Comparison of ENCODE assay signal across 10 mouse cellular contexts in the genomic region with DNA sequence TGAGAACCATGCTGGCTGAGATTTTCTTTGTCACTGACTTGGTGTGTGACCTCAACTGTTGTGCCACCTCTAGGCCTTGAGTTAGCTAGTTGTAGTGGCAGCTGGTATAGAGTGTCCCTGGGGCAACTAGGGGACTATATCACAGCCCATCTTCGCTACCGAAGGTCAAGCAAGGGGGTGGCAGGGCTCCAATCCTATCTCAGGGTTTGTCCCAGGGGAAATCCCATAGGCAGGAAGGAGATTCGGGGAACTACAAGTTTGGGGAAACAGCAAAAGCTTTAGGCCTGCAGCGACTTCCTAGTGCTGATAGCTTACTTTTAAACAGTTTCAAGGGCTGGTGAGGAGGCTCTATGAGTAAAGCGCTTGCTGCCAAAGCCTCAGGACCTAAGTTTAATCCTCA. TPM values are rescaled to one million over a fixed set of nuclear protein-coding genes. Genes with fewer than 3 reads are reported as not detected.
DNase-seq lines count a peak whose midpoint lies in the region; ATAC-seq and TF ChIP-seq lines count a peak whose summit lies in the region.
"Had no signal": no experiment of that assay in that cellular context is flagged by ENCODE, and none has a peak within 500 bp of the region (broad histone marks: within the 10 kb centered on the region; RNA-seq: fewer than 3 reads in every experiment).

No protein-coding gene starts in this region.

- no peak for TF ChIP-seq POLR2A in spleen, adult 2 months (IDR thresholded peaks at IDR 0.05; ENCODE audit: low read depth, low read length)

- no peaks in the 10 kb centered on the region for H3K9me3 ChIP-seq in forebrain, embryonic 10.5 days
- no peaks in the 10 kb centered on the region for H3K9me3 ChIP-seq in forebrain, embryonic 15.5 days
- H3K9me3 ChIP-seq in limb, embryonic 13.5 days, result no peaks in the 10 kb centered on the region
- H3K9me3 ChIP-seq in stomach, postnatal 0 days (ENCODE audit: control insufficient read depth, low read length), result no peaks in the 10 kb centered on the region

- H3K9ac ChIP-seq in forebrain, embryonic 15.5 days (replicated peaks), result no peak overlapping the region
- no peak overlapping the region for H3K9ac ChIP-seq in limb, embryonic 13.5 days
- no peak overlapping the region for H3K9ac ChIP-seq in stomach, postnatal 0 days (ENCODE audit: low read length)

- H3K27ac ChIP-seq in forebrain, embryonic 10.5 days, result peak overlapping the region; percentile 81; the same call in 1 of the 2 replicates
- no peak overlapping the region for H3K27ac ChIP-seq in forebrain, embryonic 15.5 days (replicated peaks)
- 0 out of 2 replicates have a peak overlapping the region, but pooled peaks have one; percentile 9 for H3K27ac ChIP-seq in spleen, adult 2 months (ENCODE audit: insufficient read depth, low read length)
- no peak overlapping the region for H3K27ac ChIP-seq in limb, embryonic 13.5 days
- no peak overlapping the region for H3K27ac ChIP-seq in stomach, postnatal 0 days (replicated peaks)

- no peak for TF ChIP-seq CTCF in spleen, adult 2 months (IDR thresholded peaks at IDR 0.05; ENCODE audit: extremely low read depth, insufficient read depth, insufficient read length, insufficient replicate concordance)
- no peak for TF ChIP-seq CTCF in stomach, postnatal 0 days (IDR thresholded peaks at IDR 0.05; ENCODE audit: low read depth)

- peaks cover 79% of the 10 kb centered on the region for H3K4me1 ChIP-seq in forebrain, embryonic 10.5 days
- peaks cover 43% of the 10 kb centered on the region for H3K4me1 ChIP-seq in forebrain, embryonic 15.5 days
- H3K4me1 ChIP-seq in spleen, adult 2 months (ENCODE audit: control insufficient read depth, insufficient read depth, insufficient read length), result peaks cover 33% of the 10 kb centered on the region
- peaks cover 37% of the 10 kb centered on the region for H3K4me1 ChIP-seq in limb, embryonic 13.5 days
- no peaks in the 10 kb centered on the region; the same call in 1 of the 2 replicates for H3K4me1 ChIP-seq in stomach, postnatal 0 days (replicated peaks; ENCODE audit: control insufficient read depth, insufficient read depth)

- peaks cover 48% of the 10 kb centered on the region for H3K27me3 ChIP-seq in forebrain, embryonic 10.5 days (ENCODE audit: poor library complexity, severe bottlenecking)
- H3K27me3 ChIP-seq in forebrain, embryonic 15.5 days, result no peaks in the 10 kb centered on the region
- H3K27me3 ChIP-seq in spleen, adult 2 months (ENCODE audit: control insufficient read depth, insufficient read depth, low read length), result no peaks in the 10 kb centered on the region
- peaks cover 24% of the 10 kb centered on the region for H3K27me3 ChIP-seq in limb, embryonic 13.5 days
- no peaks in the 10 kb centered on the region for H3K27me3 ChIP-seq in stomach, postnatal 0 days (ENCODE audit: control insufficient read depth, insufficient read depth, low read length)

- no peaks in the 10 kb centered on the region for H3K36me3 ChIP-seq in forebrain, embryonic 10.5 days (replicated peaks)
- no peaks in the 10 kb centered on the region for H3K36me3 ChIP-seq in forebrain, embryonic 15.5 days
- no peaks in the 10 kb centered on the region for H3K36me3 ChIP-seq in spleen, adult 2 months (ENCODE audit: control insufficient read depth, insufficient read depth, low read length)
- H3K36me3 ChIP-seq in limb, embryonic 13.5 days, result no peaks in the 10 kb centered on the region
- H3K36me3 ChIP-seq in stomach, postnatal 0 days (ENCODE audit: control insufficient read depth, insufficient read depth, low read length), result no peaks in the 10 kb centered on the region

- WGBS in forebrain, embryonic 10.5 days, result 72% methylated on average over 5 of the region's 5 CpGs
- 71% methylated on average over 5 of the region's 5 CpGs for WGBS in forebrain, embryonic 15.5 days
- WGBS in spleen, adult 2 months, result 60% methylated on average over 5 of the region's 5 CpGs
- 82% methylated on average over 5 of the region's 5 CpGs for WGBS in limb, embryonic 13.5 days
- 79% methylated on average over 5 of the region's 5 CpGs for WGBS in stomach, postnatal 0 days

- DNase-seq in forebrain, embryonic 10.5 days (ENCODE audit: extremely low spot score, low spot score), result no peak
- DNase-seq in spleen, adult 2 months (ENCODE audit: low read depth in 1 of 2, low spot score in 2 of 2), result no peak
- DNase-seq in spleen, postnatal 10 days (ENCODE audit: low spot score in 2 of 2), result no peak
- DNase-seq in stomach, postnatal 0 days (ENCODE audit: low spot score), result no peak
- DNase-seq in thymus, postnatal 0 days (ENCODE audit: low spot score), result no peak
- DNase-seq: B cell, adult 2 months had no signal

- no peak overlapping the region for H3K4me2 ChIP-seq in forebrain, embryonic 15.5 days (replicated peaks)
- H3K4me2 ChIP-seq in limb, embryonic 13.5 days (replicated peaks), result peak overlapping the region; percentile 98; the same call in 1 of the 2 replicates
- peak overlapping the region; percentile 12; the same call in 1 of the 2 replicates for H3K4me2 ChIP-seq in stomach, postnatal 0 days (replicated peaks; ENCODE audit: low read depth)

- ATAC-seq in forebrain, embryonic 15.5 days (replicated peaks), result no peak
- ATAC-seq in limb, embryonic 13.5 days (ENCODE audit: low FRiP score, low read depth), result no peak
- ATAC-seq in stomach, postnatal 0 days (ENCODE audit: low FRiP score, low TSS enrichment), result no peak
- no peak for ATAC-seq in erythroid progenitor cell, adult 5-6 weeks (replicated peaks; ENCODE audit: low FRiP score, poor library complexity, severe bottlenecking)

- peak overlapping the region; percentile 55 for H3K4me3 ChIP-seq in forebrain, embryonic 10.5 days
- no peak overlapping the region for H3K4me3 ChIP-seq in forebrain, embryonic 15.5 days
- H3K4me3 ChIP-seq in spleen, adult 2 months (ENCODE audit: extremely low read depth, insufficient read depth, insufficient read length), result peak overlapping the region; percentile 43
- no peak overlapping the region for H3K4me3 ChIP-seq in limb, embryonic 13.5 days
- H3K4me3 ChIP-seq in stomach, postnatal 0 days (ENCODE audit: low read depth, low read length), result no peak overlapping the region
- H3K4me3 ChIP-seq: erythroblast, embryonic 14.5 days had no signal

- TF ChIP-seq EP300 in stomach, postnatal 0 days (optimal IDR thresholded peaks at IDR 0.05), result no peak

RNA-seq across cellular contexts. Expression of a gene that starts 1.4 kb away (rescaled TPM):
- polyA plus RNA-seq in forebrain, embryonic 10.5 days (2016; fragmentation: Nextera tagmentation; extraction: Ambion mirVana), result 12.1 and 15.2 TPM in 2 replicates
- polyA plus RNA-seq in forebrain, embryonic 15.5 days (2015; fragmentation: Nextera tagmentation; extraction: Ambion mirVana), result 9.9 and 10.2 TPM in 2 replicates
- 19.4 and 23.5 TPM in 2 replicates for polyA plus RNA-seq in spleen, adult 2 months (2012; rRNA removed)
- polyA plus RNA-seq in limb, embryonic 13.5 days (2015; fragmentation: Nextera tagmentation; extraction: Ambion mirVana), result 10.6 and 10.7 TPM in 2 replicates
- polyA plus RNA-seq in stomach, postnatal 0 days (2015; fragmentation: Nextera tagmentation; extraction: Ambion mirVana), result 4.1 and 5.6 TPM in 2 replicates
- total RNA-seq in erythroid progenitor cell, adult 5-6 weeks (2015; ENCODE audit: low replicate concordance), result 28.1 and 28.8 TPM in 2 replicates
- total RNA-seq in erythroid progenitor cell, adult 5-6 weeks (2017; ENCODE audit: low replicate concordance), result 6.9 and 11.4 TPM in 2 replicates
- polyA plus RNA-seq in thymus, postnatal 0 days (2015; fragmentation: Nextera tagmentation; extraction: Ambion mirVana), result 6.6 and 7.1 TPM in 2 replicates

RNA-seq across cellular contexts. Expression of a gene that starts 21.9 kb away (rescaled TPM):
- polyA plus RNA-seq in forebrain, embryonic 10.5 days (2016; fragmentation: Nextera tagmentation; extraction: Ambion mirVana), result 5.4 and 6.7 TPM in 2 replicates
- 7.2 and 8.1 TPM in 2 replicates for polyA plus RNA-seq in forebrain, embryonic 15.5 days (2015; fragmentation: Nextera tagmentation; extraction: Ambion mirVana)
- 2.5 and 2.6 TPM in 2 replicates for polyA plus RNA-seq in spleen, adult 2 months (2012; rRNA removed)
- 18.8 and 22.8 TPM in 2 replicates for polyA plus RNA-seq in limb, embryonic 13.5 days (2015; fragmentation: Nextera tagmentation; extraction: Ambion mirVana)
- 31.6 and 37.0 TPM in 2 replicates for polyA plus RNA-seq in stomach, postnatal 0 days (2015; fragmentation: Nextera tagmentation; extraction: Ambion mirVana)
- total RNA-seq in erythroid progenitor cell, adult 5-6 weeks (2015; ENCODE audit: low replicate concordance), result not detected in 2 replicates
- total RNA-seq in erythroid progenitor cell, adult 5-6 weeks (2017; ENCODE audit: low replicate concordance), result 2.8 TPM in 1 of 2 replicates, not detected in the other
- 10.3 and 10.5 TPM in 2 replicates for polyA plus RNA-seq in thymus, postnatal 0 days (2015; fragmentation: Nextera tagmentation; extraction: Ambion mirVana)

RNA-seq across cellular contexts. Expression of a gene that starts 43.5 kb away (rescaled TPM):
- 299 and 311 TPM in 2 replicates for polyA plus RNA-seq in forebrain, embryonic 10.5 days (2016; fragmentation: Nextera tagmentation; extraction: Ambion mirVana)
- 218 and 222 TPM in 2 replicates for polyA plus RNA-seq in forebrain, embryonic 15.5 days (2015; fragmentation: Nextera tagmentation; extraction: Ambion mirVana)
- polyA plus RNA-seq in spleen, adult 2 months (2012; rRNA removed), result 5.9 and 7.2 TPM in 2 replicates
- 222 and 228 TPM in 2 replicates for polyA plus RNA-seq in limb, embryonic 13.5 days (2015; fragmentation: Nextera tagmentation; extraction: Ambion mirVana)
- polyA plus RNA-seq in stomach, postnatal 0 days (2015; fragmentation: Nextera tagmentation; extraction: Ambion mirVana), result 52.4 and 54.4 TPM in 2 replicates
- 20.2 and 29.8 TPM in 2 replicates for total RNA-seq in erythroid progenitor cell, adult 5-6 weeks (2015; ENCODE audit: low replicate concordance)
- 5.5 and 6.3 TPM in 2 replicates for total RNA-seq in erythroid progenitor cell, adult 5-6 weeks (2017; ENCODE audit: low replicate concordance)
- polyA plus RNA-seq in thymus, postnatal 0 days (2015; fragmentation: Nextera tagmentation; extraction: Ambion mirVana), result 160 and 169 TPM in 2 replicates

RNA-seq across cellular contexts. Expression of a gene that starts 44.4 kb away (rescaled TPM):
- 0.05 TPM in 2 replicates for polyA plus RNA-seq in forebrain, embryonic 10.5 days (2016; fragmentation: Nextera tagmentation; extraction: Ambion mirVana)
- 0.36 and 1.4 TPM in 2 replicates for polyA plus RNA-seq in forebrain, embryonic 15.5 days (2015; fragmentation: Nextera tagmentation; extraction: Ambion mirVana)
- polyA plus RNA-seq in spleen, adult 2 months (2012; rRNA removed), result 0.01 TPM in 2 replicates
- 0.08 and 0.09 TPM in 2 replicates for polyA plus RNA-seq in limb, embryonic 13.5 days (2015; fragmentation: Nextera tagmentation; extraction: Ambion mirVana)
- polyA plus RNA-seq in stomach, postnatal 0 days (2015; fragmentation: Nextera tagmentation; extraction: Ambion mirVana), result 0.05 and 0.08 TPM in 2 replicates
- total RNA-seq in erythroid progenitor cell, adult 5-6 weeks (2015; ENCODE audit: low replicate concordance), result under 0.01 and 0.42 TPM in 2 replicates
- 0.08 and 0.13 TPM in 2 replicates for total RNA-seq in erythroid progenitor cell, adult 5-6 weeks (2017; ENCODE audit: low replicate concordance)
- 0.04 TPM in 2 replicates for polyA plus RNA-seq in thymus, postnatal 0 days (2015; fragmentation: Nextera tagmentation; extraction: Ambion mirVana)
- polyA plus RNA-seq: erythroblast, embryonic 14.5 days had no signal

Comparison
In these comparisons a context has a peak if more than half of its experiments do, and no peak if none do; other contexts are left out.
1. H3K27ac ChIP-seq: peak in forebrain, embryonic 10.5 days (single experiment) and spleen, adult 2 months (single experiment); none in forebrain, embryonic 15.5 days (single experiment), limb, embryonic 13.5 days (single experiment) and stomach, postnatal 0 days (single experiment).
2. H3K4me3 ChIP-seq: peak in forebrain, embryonic 10.5 days (single experiment) and spleen, adult 2 months (single experiment); none in forebrain, embryonic 15.5 days (single experiment), limb, embryonic 13.5 days (single experiment) and stomach, postnatal 0 days (single experiment).